Mouse (Mus musculus) bone marrow macrophage, adult 2 months (primary cell): ENCODE results near the gene Brd3os.

ENCODE experiments used
- CTCF ChIP-seq: IDR thresholded peaks from 2 replicates; pipeline ENCODE4 v1.5.1; 2012; ENCODE audit warnings: low read depth, mild to moderate bottlenecking, low read length, moderate library complexity
- POLR2A ChIP-seq: IDR thresholded peaks from 2 replicates; pipeline ENCODE4 v1.6.1; 2012; ENCODE audit warnings: mild to moderate bottlenecking, low read depth, low read length, borderline replicate concordance

GRCm38 (mm10) chr2:27426406-27426854 lies 15.7 kb upstream of the Brd3os start:
- TF ChIP-seq CTCF (no peak), POLR2A (no peak)
